Mouse (Mus musculus): ENCODE results near the gene Hdac4.

GRCm38 (mm10) chr1:92048415-92049354 is 146.8 kb downstream of the Hdac4 start:
- TF ChIP-seq POLR2A (IDR thresholded peaks at IDR 0.05; ENCODE audit: insufficient read length, low read depth) (no peak), USF1 (IDR thresholded peaks at IDR 0.05; ENCODE audit: low read depth) (no peak), MAX (IDR thresholded peaks at IDR 0.05; ENCODE audit: low read depth) (no peak), MYOG (IDR thresholded peaks at IDR 0.05; ENCODE audit: control insufficient read depth in 1 of 3, insufficient read depth in 1 of 3, insufficient read length in 2 of 3, low read depth in 2 of 3) (no peak), REST (IDR thresholded peaks at IDR 0.05; ENCODE audit: insufficient read depth, insufficient read length) (no peak), MYOD1 (IDR thresholded peaks at IDR 0.05; ENCODE audit: control insufficient read depth in 1 of 3, insufficient read length in 2 of 3, low read depth in 2 of 3) (no peak)

Data from myocyte (in vitro differentiated cells).